Mouse (Mus musculus) right cerebral cortex, adult 2 months (tissue): ENCODE measurements at regions not wholly inside any gene's neighbourhood (a gene's known extent, or its start where the extent isn't known, plus 50 kb on each side); places are given as distances from the start of the nearest gene placed in this dataset.
"Not testable (repeated sequence)": the region's sequence is repeated elsewhere in the genome, so short reads cannot be mapped to it uniquely, and the experiment has no call there.

Source experiments
- DNase-seq, 2 experiments: peaks; one replicate each; pipeline ENCODE4 v3.0.0; 2021 to 2022; ENCODE audit warnings: low spot score in 2 of 2

DNA sequence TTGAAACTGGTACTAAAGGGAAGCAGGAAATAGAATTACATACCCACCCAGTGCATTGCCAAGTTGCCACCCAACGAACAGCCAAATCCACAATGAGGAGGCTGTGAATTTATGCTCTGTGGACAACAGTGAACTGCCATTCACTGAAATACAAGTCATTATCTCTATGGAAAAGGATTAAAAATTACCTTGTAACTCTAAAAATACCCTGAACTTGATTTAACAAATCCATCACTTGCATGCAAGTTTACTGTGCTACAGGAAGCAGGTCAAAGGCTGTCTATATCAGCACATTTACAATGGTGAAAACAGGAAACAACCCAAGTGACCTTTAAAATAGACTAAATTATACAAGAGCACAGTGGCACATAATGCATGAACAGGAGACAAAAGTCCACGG, 202.2 kb upstream of the Sema6d start:
- no peak for DNase-seq

GRCm38 (mm10) chr2:123911921-123912320, 177.8 kb upstream of the Sema6d start:
- not testable (repeated sequence) for DNase-seq

DNA sequence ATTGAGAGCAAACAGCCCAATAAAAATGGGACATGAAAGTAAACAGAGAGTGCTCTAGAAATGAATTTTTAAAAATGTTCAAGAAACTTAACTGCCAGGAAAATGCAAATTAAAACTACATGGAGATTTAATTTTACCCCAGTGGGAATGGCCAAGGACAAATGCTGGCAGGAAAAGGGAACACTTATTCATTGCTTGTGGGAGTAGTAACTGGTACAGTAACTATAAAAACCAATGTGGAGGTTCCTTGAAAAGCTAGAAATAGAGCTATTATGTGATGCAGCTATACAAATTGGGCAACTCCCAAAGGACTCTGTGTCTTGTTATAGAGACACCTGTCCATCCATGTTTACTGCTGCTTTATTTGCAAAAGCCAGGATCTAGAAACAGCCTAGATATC, 175.7 kb upstream of the Sema6d start:
- DNase-seq, result peak in 1 of 2 experiments; percentile 16

DNA sequence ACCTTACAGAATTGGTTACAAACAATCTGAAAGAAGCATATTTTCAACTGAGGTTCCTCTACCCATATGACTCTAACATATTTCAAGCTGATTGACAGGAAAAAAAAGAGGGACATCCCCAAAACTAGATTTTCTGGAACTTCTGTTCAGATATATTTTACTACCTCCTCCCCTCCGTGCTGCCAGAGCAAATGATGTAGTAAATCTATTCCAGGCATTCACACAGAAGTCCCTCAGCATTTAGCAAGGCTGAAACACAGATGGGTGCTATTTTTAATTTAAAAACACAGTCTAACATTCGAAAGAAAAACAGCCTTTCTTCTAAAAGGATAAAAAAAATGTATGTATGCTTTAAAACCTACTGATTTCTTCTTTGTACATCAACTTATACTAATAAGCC, 169.4 kb upstream of the Sema6d start:
- DNase-seq, result peak in 1 of 2 experiments; percentile 6

DNA sequence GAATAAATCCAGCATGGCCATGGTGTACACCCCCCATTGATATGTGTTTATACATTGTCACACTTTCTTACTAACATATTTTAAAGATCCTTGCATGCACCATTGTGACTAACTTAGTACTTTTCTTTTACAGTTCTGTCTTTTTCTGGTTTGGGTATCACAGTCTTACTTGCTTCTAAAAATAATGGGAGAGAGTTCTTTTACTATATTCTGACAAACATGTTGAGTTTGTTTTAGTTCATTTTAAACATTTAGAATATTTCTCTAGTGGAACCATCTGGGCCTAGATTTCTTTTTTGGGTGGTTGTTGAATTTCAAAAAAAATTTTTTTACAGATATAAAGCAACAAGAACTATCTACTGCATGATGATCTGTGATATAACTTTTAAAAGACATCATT, 161.7 kb upstream of the Sema6d start:
- no peak for DNase-seq

DNA sequence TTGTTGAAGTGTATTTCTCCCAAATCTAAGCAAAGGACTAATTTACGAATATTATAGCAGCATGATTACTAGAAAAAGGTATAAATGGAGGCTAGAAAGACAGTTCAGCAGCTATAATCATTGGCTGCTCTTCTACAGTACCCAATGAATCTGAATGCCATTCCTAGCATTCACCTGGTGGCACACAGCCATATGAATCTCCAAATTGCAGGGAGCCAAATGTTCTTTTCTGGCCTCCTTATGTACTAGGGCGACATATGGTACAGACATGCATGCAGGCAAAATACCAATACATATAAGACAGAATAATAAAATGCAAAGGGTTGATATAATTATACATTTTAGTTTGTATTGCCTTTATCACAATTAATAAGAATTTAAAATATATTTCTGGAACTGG, 152.9 kb upstream of the Sema6d start:
- no peak for DNase-seq

DNA sequence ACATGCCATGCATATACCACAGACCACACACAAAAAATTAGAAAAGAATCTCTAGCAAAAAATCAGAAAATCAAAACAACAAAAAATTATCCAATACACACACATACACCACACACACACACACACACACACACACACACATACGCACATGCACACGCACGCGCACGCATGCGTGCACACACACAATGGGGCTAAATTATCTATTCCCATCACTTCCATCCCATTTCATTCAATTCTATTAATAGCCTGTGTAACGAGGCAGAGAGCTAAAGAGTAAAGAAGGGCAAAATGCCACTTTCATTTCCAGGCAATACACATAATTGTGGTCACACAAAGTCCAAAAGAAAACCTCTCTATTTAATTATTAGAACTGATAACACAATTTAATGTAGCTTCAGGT, 126.2 kb upstream of the Sema6d start:
- no peak for DNase-seq

DNA sequence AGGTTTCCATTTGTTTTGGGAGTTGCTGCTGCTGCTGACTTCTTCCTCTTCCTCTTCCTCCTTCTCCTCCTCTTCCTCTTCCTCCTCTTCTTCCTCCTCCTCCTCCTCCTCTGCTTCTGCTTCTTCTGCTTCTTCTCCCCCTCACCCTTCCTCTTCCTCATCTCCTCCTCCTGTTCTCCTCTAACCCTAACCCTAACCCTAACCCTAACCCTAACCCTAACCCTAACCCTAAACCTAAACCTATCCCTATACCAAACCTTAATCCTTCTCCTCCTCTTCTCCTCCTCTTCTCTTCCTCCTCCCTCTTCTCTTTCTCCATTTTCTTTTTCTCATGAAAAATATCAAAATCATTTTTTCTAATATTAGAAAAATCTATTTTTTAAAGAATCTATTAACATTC, 86.3 kb upstream of the Sema6d start:
- DNase-seq, result no peak

- peak; percentile 3 to 4 for DNase-seq
Measured at GRCm38 (mm10) chr2:124015542-124015941, 74.2 kb upstream of the Sema6d start.
